Mouse (Mus musculus): Measurements from ENCODE around the gene Adk. TPM values are rescaled to one million over a fixed set of nuclear protein-coding genes. Genes with fewer than 3 reads are reported as not detected.

Gene Adk
- polyA plus RNA-seq, 1 experiment = 69.5 TPM

DNA sequence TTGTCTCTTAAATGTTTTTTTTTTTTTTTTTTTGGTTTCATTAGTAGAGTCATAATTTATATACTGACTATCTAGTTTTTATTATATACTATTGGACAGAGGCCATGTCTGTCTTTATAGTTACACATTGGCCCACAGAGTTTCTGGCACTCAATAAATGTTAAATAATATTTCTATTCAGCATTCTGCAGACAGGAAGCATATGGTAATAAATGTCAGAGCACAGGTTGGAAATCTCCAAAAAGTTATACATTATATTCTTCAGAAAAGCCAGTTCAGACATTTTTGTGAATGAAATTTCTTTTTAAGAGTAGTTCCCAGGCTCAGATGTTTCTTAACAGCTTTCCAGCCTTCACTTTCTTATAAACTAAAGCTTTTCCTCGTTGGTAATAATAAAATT, 303.9 kb downstream of the Adk start:
- Histone ChIP-seq H3K27me3 (ENCODE audit: control insufficient read depth, insufficient read depth, insufficient read length) (no peaks in the 10 kb centered on the region), H3K79me2 (ENCODE audit: control insufficient read depth, insufficient read depth) (no peaks in the 10 kb centered on the region), H3K4me3 (ENCODE audit: insufficient read depth, poor library complexity, severe bottlenecking) (no peak overlapping the region), H3K36me3 (ENCODE audit: control insufficient read depth, insufficient read depth) (peaks cover 5% of the 10 kb centered on the region), H3K79me3 (ENCODE audit: low read depth) (no peaks in the 10 kb centered on the region), H3ac (ENCODE audit: control insufficient read depth, insufficient read length, low read depth) (no peak overlapping the region)
- TF ChIP-seq MYOD1 (IDR thresholded peaks at IDR 0.05; ENCODE audit: control insufficient read depth, insufficient read length, low read depth) (no peak), MAX (IDR thresholded peaks at IDR 0.05) (no peak), CTCF (IDR thresholded peaks at IDR 0.05; ENCODE audit: control insufficient read depth, insufficient read depth, insufficient read length) (no peak), CEBPB (IDR thresholded peaks at IDR 0.05; ENCODE audit: low read depth) (no peak), USF1 (IDR thresholded peaks at IDR 0.05; ENCODE audit: low read depth) (no peak), FOSL1 (IDR thresholded peaks at IDR 0.05; ENCODE audit: insufficient read depth, low read length, poor library complexity, severe bottlenecking) (no peak)

DNA sequence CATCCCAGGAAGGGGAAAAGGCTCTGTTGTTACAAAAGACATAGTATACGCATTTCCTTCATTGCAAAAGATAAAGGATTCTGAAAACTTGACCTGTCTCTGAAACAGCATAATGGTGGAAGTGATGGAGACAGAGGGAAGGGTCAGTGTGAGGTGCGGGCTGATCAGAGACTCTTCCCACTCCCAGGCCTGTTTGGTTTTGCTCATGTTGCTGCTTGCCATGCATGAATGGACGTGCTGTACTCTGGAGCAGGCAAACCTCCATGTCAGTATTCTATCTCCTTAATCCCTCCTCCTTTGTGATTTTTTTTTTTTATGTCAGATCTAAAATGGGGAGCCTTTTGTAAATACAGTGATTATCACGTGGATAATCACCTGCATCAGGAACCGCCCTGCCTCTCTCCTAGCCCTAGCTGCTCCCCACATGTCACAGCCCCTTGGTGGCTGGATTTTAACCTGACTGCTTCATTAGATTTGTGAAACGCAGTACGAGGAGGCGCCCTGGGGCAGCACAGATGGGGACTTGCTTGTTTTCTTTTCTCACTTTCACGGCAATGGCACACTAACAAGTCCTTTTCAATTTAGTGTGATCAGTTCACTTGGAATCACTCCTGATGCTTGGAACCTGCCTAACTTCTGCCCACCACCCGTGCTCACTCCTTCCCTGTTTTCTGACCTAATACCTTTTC, 307.0 kb downstream of the Adk start:
- no peak for TF ChIP-seq CTCF (IDR thresholded peaks at IDR 0.05; ENCODE audit: control insufficient read depth, insufficient read depth, insufficient read length)
- no peak for TF ChIP-seq FOSL1 (IDR thresholded peaks at IDR 0.05; ENCODE audit: insufficient read depth, low read length, poor library complexity, severe bottlenecking)
- TF ChIP-seq MAX (IDR thresholded peaks at IDR 0.05) = no peak
- TF ChIP-seq MYOD1 (IDR thresholded peaks at IDR 0.05; ENCODE audit: control insufficient read depth, insufficient read length, low read depth) = no peak
- Histone ChIP-seq H3K79me2 (ENCODE audit: control insufficient read depth, insufficient read depth) (no peaks in the 10 kb centered on the region), H3ac (ENCODE audit: control insufficient read depth, insufficient read length, low read depth) (no peak overlapping the region), H3K4me3 (ENCODE audit: insufficient read depth, poor library complexity, severe bottlenecking) (no peak overlapping the region), H3K27me3 (ENCODE audit: control insufficient read depth, insufficient read depth, insufficient read length) (no peaks in the 10 kb centered on the region), H3K36me3 (ENCODE audit: control insufficient read depth, insufficient read depth) (peaks cover 5% of the 10 kb centered on the region), H3K79me3 (ENCODE audit: low read depth) (no peaks in the 10 kb centered on the region)

DNA sequence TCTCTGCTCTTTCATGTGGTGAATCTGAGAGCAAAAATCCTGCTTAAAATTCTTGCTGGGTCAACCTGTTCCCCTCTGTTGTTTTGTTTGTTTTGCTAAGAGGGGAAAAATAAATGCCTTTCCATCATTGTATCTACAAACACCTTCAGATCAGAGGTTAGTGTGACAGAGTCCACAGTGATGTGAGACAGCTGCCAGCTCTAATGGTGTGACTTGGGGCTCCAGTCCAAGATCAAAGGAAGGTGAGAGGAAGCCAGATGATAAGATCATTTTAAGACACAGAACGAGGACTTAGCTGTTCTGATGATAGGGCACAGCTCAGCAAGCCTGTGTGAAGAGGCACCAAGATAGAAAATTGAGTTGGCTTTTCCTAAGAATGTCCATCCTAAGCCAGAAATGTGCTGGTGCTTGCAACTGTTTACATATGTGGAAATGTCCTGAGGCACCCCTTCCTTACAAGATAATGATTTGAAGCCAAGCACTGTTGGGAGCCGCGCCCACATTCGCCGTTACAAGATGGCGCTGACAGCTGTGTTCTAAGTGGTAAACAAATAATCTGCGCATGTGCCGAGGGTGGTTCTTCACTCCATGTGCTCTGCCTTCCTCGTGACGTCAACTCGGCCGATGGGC, 307.6 kb downstream of the Adk start:
- Histone ChIP-seq H3K27me3 (ENCODE audit: control insufficient read depth, insufficient read depth, insufficient read length) (no peaks in the 10 kb centered on the region), H3K4me3 (ENCODE audit: insufficient read depth, poor library complexity, severe bottlenecking) (no peak overlapping the region), H3ac (ENCODE audit: control insufficient read depth, insufficient read length, low read depth) (no peak overlapping the region), H3K79me2 (ENCODE audit: control insufficient read depth, insufficient read depth) (no peaks in the 10 kb centered on the region), H3K79me3 (ENCODE audit: low read depth) (no peaks in the 10 kb centered on the region), H3K36me3 (ENCODE audit: control insufficient read depth, insufficient read depth) (peaks cover 5% of the 10 kb centered on the region)
- no peak for TF ChIP-seq MAX (IDR thresholded peaks at IDR 0.05)
- TF ChIP-seq USF1 (IDR thresholded peaks at IDR 0.05; ENCODE audit: low read depth) = no peak
- no peak for TF ChIP-seq CEBPB (IDR thresholded peaks at IDR 0.05; ENCODE audit: low read depth)
- no peak for TF ChIP-seq MYOG (IDR thresholded peaks at IDR 0.05; ENCODE audit: control insufficient read depth, extremely low read depth, insufficient read length)
- no peak for TF ChIP-seq MYOD1 (IDR thresholded peaks at IDR 0.05; ENCODE audit: control insufficient read depth, insufficient read length, low read depth)
- no peak for TF ChIP-seq FOSL1 (IDR thresholded peaks at IDR 0.05; ENCODE audit: insufficient read depth, low read length, poor library complexity, severe bottlenecking)
- no peak for TF ChIP-seq CTCF (IDR thresholded peaks at IDR 0.05; ENCODE audit: control insufficient read depth, insufficient read depth, insufficient read length)

DNA sequence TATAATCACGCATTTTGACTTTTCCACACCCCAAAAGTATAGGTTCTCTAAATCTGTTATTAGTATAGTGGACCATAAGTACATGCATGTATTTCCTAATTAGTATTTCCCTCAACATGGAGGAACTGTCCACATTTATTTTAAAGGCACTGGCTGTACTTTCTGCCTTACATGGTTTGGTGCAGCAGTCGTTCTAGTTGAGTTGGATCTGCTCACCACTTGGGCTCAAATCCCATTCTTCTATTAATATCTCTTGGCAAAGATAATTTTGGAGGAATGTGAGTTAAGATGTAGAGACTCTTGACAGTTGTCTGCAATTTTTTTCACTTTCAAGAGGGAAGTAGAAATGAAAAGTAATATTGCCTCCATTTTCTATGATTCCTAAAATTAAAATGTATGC, 314.7 kb downstream of the Adk start:
- no peak for TF ChIP-seq CEBPB (IDR thresholded peaks at IDR 0.05; ENCODE audit: low read depth)
- TF ChIP-seq CTCF (IDR thresholded peaks at IDR 0.05; ENCODE audit: control insufficient read depth, insufficient read depth, insufficient read length) = no peak
- TF ChIP-seq FOSL1 (IDR thresholded peaks at IDR 0.05; ENCODE audit: insufficient read depth, low read length, poor library complexity, severe bottlenecking) = no peak
- no peak for TF ChIP-seq USF1 (IDR thresholded peaks at IDR 0.05; ENCODE audit: low read depth)
- TF ChIP-seq MAX (IDR thresholded peaks at IDR 0.05) = no peak
- no peak for TF ChIP-seq MYOD1 (IDR thresholded peaks at IDR 0.05; ENCODE audit: control insufficient read depth, insufficient read length, low read depth)
- TF ChIP-seq MYOG (IDR thresholded peaks at IDR 0.05; ENCODE audit: control insufficient read depth, extremely low read depth, insufficient read length) = no peak
- Histone ChIP-seq H3K79me2 (ENCODE audit: control insufficient read depth, insufficient read depth) (no peaks in the 10 kb centered on the region), H3K79me3 (ENCODE audit: low read depth) (no peaks in the 10 kb centered on the region), H3K36me3 (ENCODE audit: control insufficient read depth, insufficient read depth) (no peaks in the 10 kb centered on the region), H3K4me3 (ENCODE audit: insufficient read depth, poor library complexity, severe bottlenecking) (no peak overlapping the region), H3ac (ENCODE audit: control insufficient read depth, insufficient read length, low read depth) (no peak overlapping the region), H3K27me3 (ENCODE audit: control insufficient read depth, insufficient read depth, insufficient read length) (no peaks in the 10 kb centered on the region)

DNA sequence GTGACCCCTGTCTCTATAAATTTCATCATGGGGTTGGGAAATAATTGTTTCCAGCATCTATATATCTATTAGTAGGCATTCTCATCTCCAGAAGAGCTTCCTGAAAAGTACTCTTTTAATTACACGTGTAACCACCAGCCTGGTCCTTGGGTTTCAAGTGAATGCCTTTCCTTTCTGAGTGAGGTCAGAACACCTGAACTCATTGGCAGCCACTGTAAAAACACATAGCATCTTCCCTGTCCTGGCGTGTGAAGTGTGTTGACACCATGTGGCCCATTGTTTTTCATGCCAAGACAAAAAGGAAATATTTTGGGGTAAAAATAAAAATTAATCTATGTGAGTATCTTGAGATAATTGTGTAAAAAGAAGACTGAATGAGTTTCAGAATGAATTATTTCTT, 316.2 kb downstream of the Adk start:
- Histone ChIP-seq H3ac (ENCODE audit: control insufficient read depth, insufficient read length, low read depth) (no peak overlapping the region), H3K79me2 (ENCODE audit: control insufficient read depth, insufficient read depth) (no peaks in the 10 kb centered on the region), H3K27me3 (ENCODE audit: control insufficient read depth, insufficient read depth, insufficient read length) (no peaks in the 10 kb centered on the region), H3K36me3 (ENCODE audit: control insufficient read depth, insufficient read depth) (no peaks in the 10 kb centered on the region), H3K4me3 (ENCODE audit: insufficient read depth, poor library complexity, severe bottlenecking) (no peak overlapping the region), H3K79me3 (ENCODE audit: low read depth) (no peaks in the 10 kb centered on the region)
- TF ChIP-seq USF1 (IDR thresholded peaks at IDR 0.05; ENCODE audit: low read depth) (no peak), MYOG (IDR thresholded peaks at IDR 0.05; ENCODE audit: control insufficient read depth, extremely low read depth, insufficient read length) (no peak)

DNA sequence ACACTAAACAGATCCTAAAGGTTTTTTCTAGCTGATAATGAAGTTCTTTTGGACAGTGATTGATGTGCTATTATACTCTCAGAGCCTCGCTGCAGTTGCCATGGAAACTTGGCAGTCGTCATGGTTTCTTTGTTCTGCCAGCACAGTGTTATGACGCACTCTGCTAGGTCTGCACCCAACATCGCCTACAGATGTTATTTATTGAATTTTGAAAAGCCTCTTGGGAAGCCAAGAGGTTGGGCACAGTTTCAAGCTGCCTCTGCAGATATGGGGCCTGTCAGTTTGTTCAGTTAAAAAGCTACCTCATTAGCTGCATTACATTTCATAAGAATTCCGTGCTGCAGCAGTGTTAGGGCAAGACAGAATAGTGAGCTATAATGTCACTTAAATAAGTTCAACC, 316.8 kb downstream of the Adk start:
- H3K79me2 ChIP-seq (ENCODE audit: control insufficient read depth, insufficient read depth) = no peaks in the 10 kb centered on the region
- no peak for TF ChIP-seq MYOG (IDR thresholded peaks at IDR 0.05; ENCODE audit: control insufficient read depth, extremely low read depth, insufficient read length)
- TF ChIP-seq MAX (IDR thresholded peaks at IDR 0.05) = no peak
- no peak for TF ChIP-seq MYOD1 (IDR thresholded peaks at IDR 0.05; ENCODE audit: control insufficient read depth, insufficient read length, low read depth)
- no peak for TF ChIP-seq CEBPB (IDR thresholded peaks at IDR 0.05; ENCODE audit: low read depth)
- TF ChIP-seq CTCF (IDR thresholded peaks at IDR 0.05; ENCODE audit: control insufficient read depth, insufficient read depth, insufficient read length) = no peak
- TF ChIP-seq USF1 (IDR thresholded peaks at IDR 0.05; ENCODE audit: low read depth) = no peak
- TF ChIP-seq FOSL1 (IDR thresholded peaks at IDR 0.05; ENCODE audit: insufficient read depth, low read length, poor library complexity, severe bottlenecking) = no peak

More for the DNA sequence above, 316.8 kb downstream of the Adk start:
- Histone ChIP-seq H3K36me3 (ENCODE audit: control insufficient read depth, insufficient read depth) (no peaks in the 10 kb centered on the region), H3K4me3 (ENCODE audit: insufficient read depth, poor library complexity, severe bottlenecking) (no peak overlapping the region), H3K27me3 (ENCODE audit: control insufficient read depth, insufficient read depth, insufficient read length) (no peaks in the 10 kb centered on the region), H3ac (ENCODE audit: control insufficient read depth, insufficient read length, low read depth) (no peak overlapping the region), H3K79me3 (ENCODE audit: low read depth) (no peaks in the 10 kb centered on the region)
